Mouse (Mus musculus): ENCODE data around the gene Dscaml1. TPM values are rescaled to one million over a fixed set of nuclear protein-coding genes. Genes with fewer than 3 reads are reported as not detected.

Dscaml1 gene
- polyA plus RNA-seq, 1 experiment from 2014 or later, result 15.1 TPM

DNA sequence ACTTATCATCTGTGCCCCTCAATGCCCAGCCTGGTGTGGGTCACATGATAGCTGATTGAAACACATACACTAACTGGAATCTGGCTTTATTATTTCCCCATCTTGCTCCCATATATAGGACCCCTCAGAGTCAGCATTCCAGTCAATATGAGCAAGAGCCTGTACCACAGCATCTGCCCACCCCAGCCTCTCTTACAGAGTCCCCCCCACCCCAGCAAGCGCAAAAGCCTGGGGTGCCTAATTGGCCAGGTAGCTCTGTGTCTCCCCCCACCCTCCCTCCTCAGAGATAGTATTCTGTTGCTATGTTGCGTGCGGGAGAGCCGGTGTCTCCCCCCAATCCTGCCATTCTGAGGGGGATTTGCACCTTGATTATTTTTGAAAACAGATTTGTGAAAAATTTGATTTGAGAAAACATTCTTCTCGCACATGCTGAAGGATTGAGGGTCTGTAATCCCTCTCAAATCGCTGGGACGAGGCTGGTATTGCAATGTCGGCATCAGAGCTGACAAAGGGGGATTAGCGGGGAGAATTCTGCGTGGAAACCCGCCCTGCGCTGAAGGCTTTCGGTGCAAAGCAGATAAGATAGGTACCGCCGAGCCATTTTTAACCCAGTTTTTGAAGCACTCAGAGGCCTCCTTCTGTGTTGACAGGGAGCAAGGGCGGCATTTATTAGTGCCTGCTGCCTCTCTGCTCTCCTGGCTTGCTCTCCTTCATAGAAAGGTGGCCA lies 153.8 kb downstream of the Dscaml1 start:
- 82% methylated on average over 16 of the region's 16 CpGs for WGBS
- Histone ChIP-seq H3K36me3 (replicated peaks; ENCODE audit: control insufficient read depth, insufficient read depth) (no peaks in the 10 kb centered on the region), H3K4me1 (replicated peaks; ENCODE audit: control insufficient read depth, insufficient read depth, low read length) (peaks cover 7% of the 10 kb centered on the region; the same call in 1 of the 2 replicates), H3K4me2 (replicated peaks) (no peak overlapping the region), H3K9ac (no peak overlapping the region), H3K9me3 (ENCODE audit: control insufficient read depth, low read length) (no peaks in the 10 kb centered on the region), H3K27me3 (ENCODE audit: control insufficient read depth, insufficient read depth, low read length) (no peaks in the 10 kb centered on the region), H3K4me3 (replicated peaks; ENCODE audit: low read length) (no peak overlapping the region), H3K27ac (no peak overlapping the region; the same call in 1 of the 2 replicates)
- ATAC-seq (ENCODE audit: low FRiP score) (no peak), DNase-seq (ENCODE audit: low spot score) (no peak)

DNA sequence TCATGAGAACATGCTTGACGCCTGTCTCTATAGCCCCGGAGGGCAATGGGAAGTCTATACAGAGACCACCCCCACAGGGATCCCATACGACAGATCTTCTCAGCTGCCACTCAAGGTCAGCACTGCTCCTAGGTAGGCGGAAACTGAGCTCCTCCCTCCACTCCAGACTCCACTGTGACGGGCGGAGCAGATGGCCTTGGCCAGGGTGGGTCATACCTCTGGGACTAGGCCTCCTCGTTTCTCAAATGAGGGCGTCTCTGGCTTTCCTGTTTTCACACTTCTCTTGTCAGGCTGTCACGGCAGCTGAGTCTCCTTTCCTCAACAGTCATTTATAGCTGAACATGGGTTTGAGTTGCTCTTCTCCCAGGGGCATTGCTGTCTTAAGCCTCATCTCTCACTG lies 160.0 kb downstream of the Dscaml1 start:
- H3K27ac ChIP-seq, result no peak overlapping the region
- DNase-seq (ENCODE audit: low spot score) (no peak), ATAC-seq (ENCODE audit: low FRiP score) (no peak)
- no peak overlapping the region for H3K4me3 ChIP-seq (replicated peaks; ENCODE audit: low read length)
- WGBS, result 37% methylated on average over 9 of the region's 9 CpGs
- H3K4me1 ChIP-seq (replicated peaks; ENCODE audit: control insufficient read depth, insufficient read depth, low read length), result peaks cover 18% of the 10 kb centered on the region
- no peaks in the 10 kb centered on the region for H3K36me3 ChIP-seq (replicated peaks; ENCODE audit: control insufficient read depth, insufficient read depth)
- H3K9ac ChIP-seq, result no peak overlapping the region
- no peak overlapping the region for H3K4me2 ChIP-seq (replicated peaks)
- no peaks in the 10 kb centered on the region for H3K9me3 ChIP-seq (ENCODE audit: control insufficient read depth, low read length)
- no peaks in the 10 kb centered on the region for H3K27me3 ChIP-seq (ENCODE audit: control insufficient read depth, insufficient read depth, low read length)

DNA sequence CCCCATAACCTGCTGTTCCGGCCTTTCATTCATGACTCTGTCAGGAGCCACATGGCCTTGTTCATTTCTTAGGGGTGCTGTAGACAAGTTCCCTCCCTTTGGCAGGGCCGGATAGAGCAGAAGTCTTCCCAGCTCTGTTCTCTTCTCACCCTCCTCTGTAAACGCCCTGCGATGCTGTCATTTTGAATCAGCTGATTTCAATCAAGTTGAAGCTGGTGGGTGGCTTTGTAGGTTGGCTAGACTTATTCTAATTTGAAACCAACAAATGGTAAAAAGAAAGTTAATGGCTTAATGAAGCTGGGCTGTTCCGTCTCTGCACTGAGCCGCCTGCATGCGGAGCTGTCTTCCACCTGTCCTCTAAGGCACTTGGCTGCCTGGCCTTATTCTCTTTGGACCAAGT lies 161.3 kb downstream of the Dscaml1 start:
- WGBS, result 52% methylated on average over 7 of the region's 7 CpGs
- no peaks in the 10 kb centered on the region for H3K9me3 ChIP-seq (ENCODE audit: control insufficient read depth, low read length)
- H3K9ac ChIP-seq, result no peak overlapping the region
- no peaks in the 10 kb centered on the region for H3K36me3 ChIP-seq (replicated peaks; ENCODE audit: control insufficient read depth, insufficient read depth)
- H3K27me3 ChIP-seq (ENCODE audit: control insufficient read depth, insufficient read depth, low read length), result no peaks in the 10 kb centered on the region
- no peak for DNase-seq (ENCODE audit: low spot score)
- ATAC-seq (ENCODE audit: low FRiP score), result no peak
- H3K27ac ChIP-seq, result no peak overlapping the region
- peaks cover 22% of the 10 kb centered on the region for H3K4me1 ChIP-seq (replicated peaks; ENCODE audit: control insufficient read depth, insufficient read depth, low read length)
- no peak overlapping the region for H3K4me2 ChIP-seq (replicated peaks)
- H3K4me3 ChIP-seq (replicated peaks; ENCODE audit: low read length), result no peak overlapping the region

DNA sequence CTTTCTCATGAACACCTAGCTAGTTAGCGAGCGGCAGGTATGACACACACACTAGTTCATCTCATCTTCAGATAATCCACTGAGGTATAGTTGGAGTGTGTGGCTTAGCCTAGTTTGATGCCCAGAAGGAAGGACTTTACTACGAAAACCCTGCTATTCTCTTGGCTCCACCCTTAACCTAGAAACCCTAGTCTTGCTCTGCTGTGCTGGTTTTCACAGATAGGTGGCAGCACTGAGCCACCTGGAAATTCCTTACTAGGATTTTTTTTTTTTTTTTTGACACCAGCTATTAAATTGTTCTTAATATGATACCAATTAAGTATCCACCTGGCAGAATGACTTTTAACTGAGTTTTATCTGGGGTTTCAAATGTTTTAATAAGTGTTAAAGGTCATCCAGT lies 163.4 kb downstream of the Dscaml1 start:
- no peak overlapping the region for H3K4me2 ChIP-seq (replicated peaks)
- H3K27me3 ChIP-seq (ENCODE audit: control insufficient read depth, insufficient read depth, low read length), result no peaks in the 10 kb centered on the region
- H3K9ac ChIP-seq, result no peak overlapping the region
- no peaks in the 10 kb centered on the region for H3K9me3 ChIP-seq (ENCODE audit: control insufficient read depth, low read length)
- DNase-seq (ENCODE audit: low spot score) (peak; percentile 59), ATAC-seq (ENCODE audit: low FRiP score) (no peak)
- H3K4me1 ChIP-seq (replicated peaks; ENCODE audit: control insufficient read depth, insufficient read depth, low read length), result peaks cover 24% of the 10 kb centered on the region
- no peaks in the 10 kb centered on the region for H3K36me3 ChIP-seq (replicated peaks; ENCODE audit: control insufficient read depth, insufficient read depth)
- no peak overlapping the region for H3K4me3 ChIP-seq (replicated peaks; ENCODE audit: low read length)
- no peak overlapping the region for H3K27ac ChIP-seq
- WGBS, result 75% methylated on average over 3 of the region's 3 CpGs

DNA sequence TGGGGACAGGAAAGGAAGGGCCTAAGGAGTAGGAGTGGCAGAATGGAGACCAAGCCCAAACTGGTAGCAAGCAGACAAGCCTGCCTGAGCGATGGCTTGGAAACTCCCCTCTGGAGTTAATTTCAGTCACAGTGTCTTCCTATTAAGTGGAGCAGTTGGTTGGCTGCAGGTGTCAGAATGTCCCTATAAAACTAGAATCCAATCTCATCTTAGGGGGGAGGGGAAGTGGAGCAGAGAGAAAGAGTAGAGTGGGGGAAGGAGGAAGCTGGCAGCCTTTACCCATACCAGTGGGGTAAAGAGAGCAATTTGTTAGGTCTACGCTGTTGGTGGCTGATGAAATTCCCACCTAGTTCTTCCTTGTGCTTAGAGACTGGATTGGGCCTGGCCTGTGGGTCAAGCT lies 164.6 kb downstream of the Dscaml1 start:
- Histone ChIP-seq H3K4me2 (replicated peaks) (no peak overlapping the region), H3K4me1 (replicated peaks; ENCODE audit: control insufficient read depth, insufficient read depth, low read length) (peaks cover 15% of the 10 kb centered on the region; the same call in 1 of the 2 replicates), H3K27ac (no peak overlapping the region), H3K9me3 (ENCODE audit: control insufficient read depth, low read length) (no peaks in the 10 kb centered on the region), H3K9ac (no peak overlapping the region), H3K36me3 (replicated peaks; ENCODE audit: control insufficient read depth, insufficient read depth) (no peaks in the 10 kb centered on the region), H3K27me3 (ENCODE audit: control insufficient read depth, insufficient read depth, low read length) (no peaks in the 10 kb centered on the region), H3K4me3 (replicated peaks; ENCODE audit: low read length) (no peak overlapping the region)
- no peak for DNase-seq (ENCODE audit: low spot score)
- WGBS, result 84% methylated on average over 2 of the region's 2 CpGs
- no peak for ATAC-seq (ENCODE audit: low FRiP score)

DNA sequence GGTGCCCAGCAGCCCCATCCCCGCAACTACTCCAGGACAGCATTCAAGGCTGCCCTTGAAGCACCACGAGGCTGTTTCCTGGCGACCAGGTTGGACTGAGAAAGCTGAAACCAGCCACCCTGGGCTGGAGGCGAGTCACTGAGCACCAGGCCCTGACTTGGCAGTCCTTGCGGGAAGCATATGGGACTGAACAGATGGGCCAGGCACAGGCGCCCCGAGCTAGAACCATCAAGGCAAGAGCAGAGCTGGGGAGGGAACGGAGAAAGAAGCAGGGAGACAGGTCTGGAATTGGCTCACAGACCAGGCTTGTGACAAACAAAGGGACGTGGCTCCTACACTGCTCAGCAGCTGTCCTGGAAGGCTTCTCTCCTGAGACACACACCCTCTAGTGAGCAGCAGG lies 165.9 kb downstream of the Dscaml1 start:
- H3K27ac ChIP-seq, result 0 out of 2 replicates have a peak overlapping the region, but pooled peaks have one; percentile 4
- WGBS, result 75% methylated on average over 9 of the region's 9 CpGs

DNA sequence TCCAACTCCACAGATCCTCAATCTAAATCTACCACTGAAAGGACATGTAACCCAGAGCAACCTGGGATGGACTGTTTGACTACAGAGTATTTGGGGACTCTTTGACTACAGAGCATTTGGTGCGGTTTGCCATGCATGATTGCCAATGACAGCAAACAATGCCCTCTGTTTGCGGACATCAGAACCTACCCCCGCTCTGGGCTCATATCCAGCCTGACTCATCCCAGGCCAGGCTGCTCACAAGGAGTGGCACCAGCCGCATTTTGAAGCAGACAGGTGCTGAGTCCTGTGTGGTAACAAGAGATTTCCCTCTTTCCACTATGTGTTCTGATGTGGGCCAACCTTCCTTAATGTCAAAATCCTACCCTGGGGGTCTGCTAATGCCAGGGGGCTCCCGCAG lies 171.7 kb downstream of the Dscaml1 start:
- Histone ChIP-seq H3K27ac (no peak overlapping the region), H3K4me2 (replicated peaks) (no peak overlapping the region), H3K9me3 (ENCODE audit: control insufficient read depth, low read length) (no peaks in the 10 kb centered on the region), H3K27me3 (ENCODE audit: control insufficient read depth, insufficient read depth, low read length) (no peaks in the 10 kb centered on the region), H3K4me1 (replicated peaks; ENCODE audit: control insufficient read depth, insufficient read depth, low read length) (0 out of 2 replicates have a peak, but pooled peaks cover 3% of the 10 kb centered on the region), H3K9ac (no peak overlapping the region), H3K4me3 (replicated peaks; ENCODE audit: low read length) (no peak overlapping the region), H3K36me3 (replicated peaks; ENCODE audit: control insufficient read depth, insufficient read depth) (no peaks in the 10 kb centered on the region)
- WGBS, result 59% methylated on average over 5 of the region's 5 CpGs
- no peak for DNase-seq (ENCODE audit: low spot score)
- ATAC-seq (ENCODE audit: low FRiP score), result no peak

More for the DNA sequence above, 165.9 kb downstream of the Dscaml1 start:
- Histone ChIP-seq H3K9ac (no peak overlapping the region), H3K36me3 (replicated peaks; ENCODE audit: control insufficient read depth, insufficient read depth) (no peaks in the 10 kb centered on the region), H3K4me3 (replicated peaks; ENCODE audit: low read length) (no peak overlapping the region), H3K4me1 (replicated peaks; ENCODE audit: control insufficient read depth, insufficient read depth, low read length) (peaks cover 15% of the 10 kb centered on the region; the same call in 1 of the 2 replicates), H3K4me2 (replicated peaks) (no peak overlapping the region), H3K9me3 (ENCODE audit: control insufficient read depth, low read length) (no peaks in the 10 kb centered on the region), H3K27me3 (ENCODE audit: control insufficient read depth, insufficient read depth, low read length) (no peaks in the 10 kb centered on the region)
- ATAC-seq (ENCODE audit: low FRiP score) (0 out of 2 replicates have a peak, but pooled peaks have one; percentile 44), DNase-seq (ENCODE audit: low spot score) (no peak)

DNA sequence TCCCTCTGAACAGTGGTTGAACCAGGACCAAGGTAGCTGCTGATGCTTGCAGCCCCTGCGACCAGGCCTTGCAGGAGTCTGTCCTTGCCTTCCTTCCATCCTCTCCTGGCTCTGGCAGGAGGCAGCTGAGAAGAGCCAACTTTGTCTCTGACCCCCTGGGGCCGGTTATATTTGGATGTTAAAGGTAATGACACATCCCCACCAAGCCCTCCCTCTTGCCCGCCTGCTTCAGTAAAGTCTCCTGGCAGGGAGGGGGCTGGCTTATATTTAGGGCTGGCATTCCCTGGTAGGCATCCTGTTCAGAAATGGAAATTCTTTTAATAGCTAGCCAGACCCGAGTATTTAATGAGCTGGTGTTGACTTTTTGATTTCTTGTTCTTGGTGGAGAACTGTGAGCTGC lies 172.9 kb downstream of the Dscaml1 start:
- Histone ChIP-seq H3K36me3 (replicated peaks; ENCODE audit: control insufficient read depth, insufficient read depth) (no peaks in the 10 kb centered on the region), H3K9me3 (ENCODE audit: control insufficient read depth, low read length) (no peaks in the 10 kb centered on the region), H3K27ac (no peak overlapping the region), H3K4me3 (replicated peaks; ENCODE audit: low read length) (no peak overlapping the region), H3K9ac (no peak overlapping the region), H3K4me2 (replicated peaks) (no peak overlapping the region), H3K27me3 (ENCODE audit: control insufficient read depth, insufficient read depth, low read length) (no peaks in the 10 kb centered on the region), H3K4me1 (replicated peaks; ENCODE audit: control insufficient read depth, insufficient read depth, low read length) (no peaks in the 10 kb centered on the region)
- 55% methylated on average over 4 of the region's 4 CpGs for WGBS
- DNase-seq (ENCODE audit: low spot score) (no peak), ATAC-seq (ENCODE audit: low FRiP score) (no peak)

DNA sequence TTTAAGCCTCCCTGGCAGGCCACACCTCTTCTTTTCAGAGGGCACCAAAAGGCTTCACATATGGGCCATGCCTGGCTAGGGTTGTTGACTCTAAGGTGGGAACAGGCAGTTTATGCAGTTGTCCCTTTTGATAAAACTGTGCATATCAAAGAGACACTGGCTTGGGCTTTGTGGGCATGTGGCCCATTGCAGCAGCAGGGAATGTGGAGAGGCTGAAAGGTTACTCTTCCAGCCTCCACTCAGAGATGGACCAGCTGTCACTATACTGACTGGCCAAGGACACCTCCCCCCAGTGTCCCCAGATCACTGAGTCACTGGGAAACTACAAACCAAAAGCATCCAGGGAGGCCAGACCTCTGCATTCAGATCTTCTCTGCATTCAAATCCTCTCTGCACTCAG lies 180.9 kb downstream of the Dscaml1 start:
- Histone ChIP-seq H3K9ac (no peak overlapping the region), H3K27me3 (ENCODE audit: control insufficient read depth, insufficient read depth, low read length) (no peaks in the 10 kb centered on the region), H3K27ac (0 out of 2 replicates have a peak overlapping the region, but pooled peaks have one; percentile 1), H3K36me3 (replicated peaks; ENCODE audit: control insufficient read depth, insufficient read depth) (no peaks in the 10 kb centered on the region), H3K4me2 (replicated peaks) (no peak overlapping the region), H3K4me1 (replicated peaks; ENCODE audit: control insufficient read depth, insufficient read depth, low read length) (peaks cover 20% of the 10 kb centered on the region), H3K9me3 (ENCODE audit: control insufficient read depth, low read length) (no peaks in the 10 kb centered on the region), H3K4me3 (replicated peaks; ENCODE audit: low read length) (no peak overlapping the region)
- no peak for DNase-seq (ENCODE audit: low spot score)
- ATAC-seq (ENCODE audit: low FRiP score), result no peak

All from hindbrain, embryonic 14.5 days (tissue).